ENCODE assay signal across 16 mouse cellular contexts in the genomic region with DNA sequence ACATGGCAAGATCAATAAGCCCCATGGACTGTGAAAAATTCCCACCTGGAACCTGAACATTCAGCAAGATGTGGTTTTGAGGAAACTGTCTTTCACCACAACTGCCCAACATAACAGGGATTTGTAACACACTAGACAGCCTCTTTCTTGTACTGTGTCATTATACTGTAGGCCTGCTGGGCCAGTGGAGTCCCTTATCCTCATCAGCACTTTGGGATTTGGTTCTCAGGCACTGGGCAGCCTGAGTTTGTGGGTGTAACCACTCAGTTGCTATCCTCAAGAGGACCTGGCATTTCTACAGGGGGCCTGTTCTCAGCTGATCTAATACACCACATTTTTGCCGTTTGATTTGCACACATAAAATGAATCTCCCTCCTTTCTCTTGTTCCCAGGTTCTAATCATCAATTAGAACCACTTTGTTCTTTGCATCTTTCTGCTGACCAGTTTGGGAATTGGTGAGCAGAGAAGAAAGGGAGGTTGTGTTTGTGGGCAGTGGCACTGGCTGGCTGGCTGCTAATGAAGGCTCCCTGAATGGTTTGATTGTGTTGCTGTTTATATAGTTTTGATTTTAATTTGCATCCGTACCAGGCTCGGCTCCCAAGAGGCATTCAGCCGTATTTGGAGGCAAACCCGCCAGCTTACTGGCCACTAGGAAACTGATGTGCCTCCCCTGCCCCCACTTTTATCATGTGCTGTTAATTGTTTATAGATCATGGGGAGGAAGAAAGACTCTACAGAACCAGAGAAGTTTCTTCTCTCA.
DNase-seq lines count a peak whose midpoint lies in the region; ATAC-seq and TF ChIP-seq lines count a peak whose summit lies in the region.
"Had no signal": no experiment of that assay in that cellular context is flagged by ENCODE, and none has a peak within 500 bp of the region (broad histone marks: within the 10 kb centered on the region; RNA-seq: fewer than 3 reads in every experiment).

No protein-coding gene starts in this region.

- no peaks in the 10 kb centered on the region for H3K36me3 ChIP-seq in forebrain, embryonic 16.5 days (ENCODE audit: control insufficient read depth, insufficient read depth)
- no peaks in the 10 kb centered on the region for H3K36me3 ChIP-seq in lung, postnatal 0 days (ENCODE audit: insufficient read depth, low read length)
- H3K36me3 ChIP-seq: heart, embryonic 13.5 days; hindbrain, embryonic 10.5 days; midbrain, embryonic 12.5 days had no signal

- TF ChIP-seq CTCF in cerebellum, adult 2 months (IDR thresholded peaks at IDR 0.05; ENCODE audit: borderline replicate concordance, insufficient read depth, low read depth, low read length), result no peak
- TF ChIP-seq CTCF in left cerebral cortex, adult 2 months (IDR thresholded peaks at IDR 0.05), result no peak
- TF ChIP-seq CTCF in lung, postnatal 0 days (IDR thresholded peaks at IDR 0.05), result no peak

- H3K4me1 ChIP-seq in cerebellum, adult 2 months (ENCODE audit: control insufficient read depth, insufficient read depth, low read length), result no peaks in the 10 kb centered on the region
- H3K4me1 ChIP-seq in forebrain, embryonic 16.5 days (replicated peaks; ENCODE audit: control insufficient read depth, insufficient read depth, low read length), result no peaks in the 10 kb centered on the region
- H3K4me1 ChIP-seq in lung, postnatal 0 days (ENCODE audit: insufficient read depth, low read depth, low read length), result no peaks in the 10 kb centered on the region
- H3K4me1 ChIP-seq: hindbrain, embryonic 10.5 days; midbrain, embryonic 12.5 days had no signal

- TF ChIP-seq POLR2A in cerebellum, adult 2 months (IDR thresholded peaks at IDR 0.05; ENCODE audit: borderline replicate concordance, insufficient read depth, low read length), result no peak

- H3K27me3 ChIP-seq in cerebellum, adult 2 months (ENCODE audit: control insufficient read depth, insufficient read depth, low read length), result no peaks in the 10 kb centered on the region
- H3K27me3 ChIP-seq in forebrain, embryonic 16.5 days (replicated peaks; ENCODE audit: control insufficient read depth, insufficient read depth, low read length), result no peaks in the 10 kb centered on the region
- no peaks in the 10 kb centered on the region for H3K27me3 ChIP-seq in lung, postnatal 0 days (replicated peaks; ENCODE audit: insufficient read depth, low read length)
- H3K27me3 ChIP-seq: heart, embryonic 13.5 days; midbrain, embryonic 12.5 days had no signal

- H3K9me3 ChIP-seq in forebrain, embryonic 16.5 days (ENCODE audit: control insufficient read depth, low read length), result no peaks in the 10 kb centered on the region
- no peaks in the 10 kb centered on the region for H3K9me3 ChIP-seq in lung, postnatal 0 days (ENCODE audit: low read length)
- H3K9me3 ChIP-seq: heart, embryonic 13.5 days; hindbrain, embryonic 10.5 days; midbrain, embryonic 12.5 days had no signal

- TF ChIP-seq EP300 in lung, postnatal 0 days (IDR thresholded peaks at IDR 0.05), result no peak

- peak overlapping the region; percentile 81; the same call in 1 of the 2 replicates for H3K27ac ChIP-seq in cerebellum, adult 2 months (ENCODE audit: insufficient read depth, low read length)
- H3K27ac ChIP-seq in forebrain, embryonic 16.5 days (ENCODE audit: low read length), result no peak overlapping the region
- H3K27ac ChIP-seq in left cerebral cortex, adult 2 months, result peak overlapping the region; percentile 62
- no peak overlapping the region for H3K27ac ChIP-seq in lung, postnatal 0 days (ENCODE audit: low read length)
- H3K27ac ChIP-seq: heart, embryonic 13.5 days; hindbrain, embryonic 10.5 days; liver, embryonic 14.5 days; midbrain, embryonic 12.5 days had no signal

- WGBS in cerebellum, adult 2 months, result 61% methylated on average over 5 of the region's 5 CpGs
- 12% methylated on average over 5 of the region's 5 CpGs for WGBS in forebrain, embryonic 16.5 days
- WGBS in lung, postnatal 0 days, result 74% methylated on average over 5 of the region's 5 CpGs

- H3K4me2 ChIP-seq in forebrain, embryonic 16.5 days (ENCODE audit: low read length), result no peak overlapping the region
- H3K4me2 ChIP-seq in lung, postnatal 0 days (replicated peaks; ENCODE audit: low read depth, low read length), result no peak overlapping the region
- H3K4me2 ChIP-seq: heart, embryonic 13.5 days; midbrain, embryonic 12.5 days had no signal

- peak in 1 of 2 experiments; percentile 42 for DNase-seq in cerebellum, adult 2 months
- DNase-seq in left cerebral cortex, adult 11 months (ENCODE audit: low spot score), result peak; percentile 71
- no peak for DNase-seq in left cerebral cortex, adult 18-20 months (ENCODE audit: low spot score in 2 of 2)
- DNase-seq in left cerebral cortex, adult 2 months (ENCODE audit: extremely low spot score in 1 of 2, low spot score in 2 of 2), result peak in 1 of 2 experiments; percentile 20
- DNase-seq in lung, postnatal 0 days (ENCODE audit: low spot score), result no peak
- no peak for DNase-seq in gastrocnemius, postnatal 25 days
- DNase-seq: gastrocnemius, postnatal 10 days; kidney, postnatal 14 days; lung, postnatal 14 days had no signal

- no peak for ATAC-seq in cerebellum, adult (ENCODE audit: insufficient number of reproducible peaks, low FRiP score, low TSS enrichment)
- peak; percentile 73 for ATAC-seq in forebrain, embryonic 16.5 days
- no peak for ATAC-seq in lung, postnatal 0 days
- ATAC-seq: intestine, postnatal 0 days had no signal

- no peak overlapping the region for H3K4me3 ChIP-seq in cerebellum, adult 2 months (replicated peaks; ENCODE audit: insufficient read depth, low read depth, low read length)
- H3K4me3 ChIP-seq in forebrain, embryonic 16.5 days (replicated peaks; ENCODE audit: low read length), result no peak overlapping the region
- no peak overlapping the region for H3K4me3 ChIP-seq in left cerebral cortex, adult 2 months
- no peak overlapping the region for H3K4me3 ChIP-seq in lung, postnatal 0 days (ENCODE audit: low read depth, low read length)
- H3K4me3 ChIP-seq: heart, embryonic 13.5 days; hindbrain, embryonic 10.5 days; midbrain, embryonic 12.5 days had no signal

- intact Hi-C loops in left cerebral cortex, adult 2 months (cut with DNase I), result no loop called here

- H3K9ac ChIP-seq in forebrain, embryonic 16.5 days (replicated peaks; ENCODE audit: low read depth, low read length), result no peak overlapping the region
- H3K9ac ChIP-seq in lung, postnatal 0 days (replicated peaks; ENCODE audit: low read depth), result no peak overlapping the region
- H3K9ac ChIP-seq: heart, embryonic 13.5 days; liver, embryonic 14.5 days; midbrain, embryonic 12.5 days had no signal

Comparison
In these comparisons a context has a peak if more than half of its experiments do, and no peak if none do; other contexts are left out.
1. H3K27ac ChIP-seq: peak in cerebellum, adult 2 months (single experiment) and left cerebral cortex, adult 2 months (single experiment); none in forebrain, embryonic 16.5 days (single experiment) and lung, postnatal 0 days (single experiment).